Mouse (Mus musculus) frontal cortex, postnatal 14 days (tissue): ENCODE measurements around the gene Gan.

Experiments used
- DNase-seq, 2 experiments: peaks; one replicate each; pipeline ENCODE4 v3.0.0; 2022; ENCODE audit warnings: low spot score in 2 of 2

Gene Gan

GRCm38 (mm10) chr8:117252650-117253049, 94.7 kb downstream of the Gan start:
- no peak for DNase-seq

DNA sequence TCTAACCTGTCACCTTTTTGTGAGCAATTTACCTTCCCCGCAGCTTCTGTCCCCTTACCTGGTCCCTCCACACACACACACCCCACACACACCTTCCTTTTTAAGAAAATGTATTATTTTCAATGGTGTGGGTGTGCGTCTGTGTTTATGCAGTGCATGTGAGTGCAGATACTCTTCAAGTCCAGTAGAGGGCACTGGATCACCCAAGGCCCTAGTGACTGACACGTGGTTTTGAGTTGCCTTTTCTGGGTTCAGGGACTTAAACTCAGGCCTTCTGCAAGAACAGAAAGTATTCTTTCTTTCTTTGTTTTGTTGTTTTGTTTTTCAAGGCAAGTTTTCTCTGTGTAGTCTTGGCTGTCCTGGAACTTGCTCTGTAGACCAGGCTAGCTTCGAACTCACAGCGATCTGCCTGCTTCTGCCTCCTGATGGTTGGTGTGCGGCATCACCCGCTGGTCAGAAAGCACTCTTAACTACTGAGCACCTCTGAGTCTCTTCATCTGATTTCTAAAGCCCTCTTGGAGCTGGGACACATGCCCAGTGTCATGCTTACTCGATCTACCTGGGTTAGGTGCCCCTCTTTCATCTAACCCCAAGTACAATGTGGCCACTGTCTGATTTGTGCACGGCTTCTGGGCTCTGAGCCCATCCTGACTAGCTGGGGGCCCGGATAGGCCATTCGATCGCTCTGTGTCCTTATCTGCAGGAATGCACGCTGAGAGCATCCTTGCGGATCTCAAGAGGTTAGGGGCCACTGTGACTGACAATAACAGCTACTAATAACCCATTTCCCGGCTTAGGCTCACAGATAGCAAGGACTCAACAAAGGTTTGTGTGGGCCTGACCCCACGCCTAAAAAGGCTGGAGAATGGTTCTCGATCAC, 95.7 kb downstream of the Gan start:
- DNase-seq = no peak

DNA sequence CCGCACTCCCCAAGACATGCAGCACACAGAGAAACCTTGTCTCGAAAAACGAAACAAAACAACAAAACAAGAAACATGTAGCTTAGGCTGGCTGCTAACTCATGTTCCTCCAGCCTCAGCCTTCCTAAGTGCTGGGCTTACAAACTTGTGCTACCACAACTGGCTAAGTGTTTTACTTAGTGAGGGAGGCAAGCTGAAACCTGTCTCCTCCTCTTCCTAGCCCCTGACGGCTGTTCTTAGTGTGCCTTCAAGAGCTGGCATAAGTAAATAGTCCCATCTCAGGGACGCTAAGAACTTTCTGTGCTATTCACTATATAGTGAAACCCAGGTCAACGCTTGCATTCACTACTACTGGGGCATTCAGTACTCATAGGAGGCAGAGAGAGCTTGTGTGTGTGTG, 96.6 kb downstream of the Gan start:
- no peak for DNase-seq

- peak; percentile 86 to 91 for DNase-seq
Measured at GRCm38 (mm10) chr8:117256292-117256938, 98.5 kb downstream of the Gan start.

- DNase-seq = peak; percentile 31 to 32
Measured at GRCm38 (mm10) chr8:117257029-117257820, 99.3 kb downstream of the Gan start, which contains the start of gene Cmip. Gene Cmip, plus strand, starts transcription at chr8:117257064.

GRCm38 (mm10) chr8:117257821-117258575, 100.1 kb downstream of the Gan start:
- no peak for DNase-seq

- DNase-seq = no peak
Measured at GRCm38 (mm10) chr8:117258576-117259040, 100.7 kb downstream of the Gan start.

DNA sequence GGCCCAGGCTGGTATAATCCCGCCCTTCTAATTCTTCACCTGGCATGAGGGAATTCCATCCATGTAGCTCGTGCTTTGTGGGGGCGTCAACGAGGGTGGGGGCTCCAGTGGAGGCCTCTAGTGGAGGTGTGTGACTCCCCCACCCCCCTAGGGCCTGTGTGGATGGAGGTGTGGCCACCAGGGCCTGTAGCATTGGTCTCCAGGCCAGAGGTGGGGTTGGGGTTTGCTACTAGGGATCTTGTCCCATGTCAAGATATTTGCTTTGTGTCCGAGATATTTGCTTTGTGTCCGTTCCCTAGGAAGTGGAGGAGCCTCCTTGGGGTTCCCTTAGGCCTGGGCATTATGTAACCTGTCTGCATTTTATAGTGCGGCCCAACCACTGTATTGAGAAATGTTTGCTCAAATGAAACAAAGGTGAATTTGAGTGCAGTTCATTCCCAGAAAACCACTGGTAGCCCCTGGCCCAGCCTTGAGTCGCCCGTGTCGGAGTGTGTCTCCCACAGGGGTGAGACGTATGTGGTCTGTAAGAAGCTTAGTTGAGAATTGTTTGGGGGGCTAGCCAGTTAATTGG, 101.6 kb downstream of the Gan start:
- no peak for DNase-seq

GRCm38 (mm10) chr8:117260234-117260929, 102.4 kb downstream of the Gan start:
- no peak for DNase-seq

GRCm38 (mm10) chr8:117260930-117261475, 103.1 kb downstream of the Gan start:
- DNase-seq = no peak

GRCm38 (mm10) chr8:117261702-117262101, 103.8 kb downstream of the Gan start:
- no peak for DNase-seq

- DNase-seq = no peak
Measured at GRCm38 (mm10) chr8:117262685-117263084, 104.8 kb downstream of the Gan start.

- DNase-seq = no peak
Measured at GRCm38 (mm10) chr8:117263442-117263841, 105.5 kb downstream of the Gan start.

DNA sequence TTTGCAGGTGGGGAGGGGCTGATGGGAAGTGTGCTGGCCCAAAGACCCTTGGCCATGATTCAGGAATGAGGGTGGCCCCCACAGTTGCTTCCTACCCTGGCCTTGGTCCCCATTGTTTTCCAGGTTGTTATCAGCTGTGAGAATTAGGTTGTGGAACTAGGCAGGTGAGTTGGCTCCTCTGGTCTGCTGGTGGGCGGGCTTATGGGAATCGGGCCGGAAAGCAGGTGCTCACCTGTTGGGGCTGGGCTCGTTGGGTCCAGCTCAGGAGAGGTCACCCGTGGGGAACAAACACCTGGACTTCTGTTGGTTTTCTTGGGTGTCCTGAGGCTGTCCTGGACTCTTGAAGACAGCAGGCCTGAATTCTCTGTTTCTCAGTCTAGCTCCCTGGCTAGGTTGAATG, 107.1 kb downstream of the Gan start:
- no peak for DNase-seq
